Comparison of ENCODE assay signal across 14 mouse cellular contexts in the genomic region with DNA sequence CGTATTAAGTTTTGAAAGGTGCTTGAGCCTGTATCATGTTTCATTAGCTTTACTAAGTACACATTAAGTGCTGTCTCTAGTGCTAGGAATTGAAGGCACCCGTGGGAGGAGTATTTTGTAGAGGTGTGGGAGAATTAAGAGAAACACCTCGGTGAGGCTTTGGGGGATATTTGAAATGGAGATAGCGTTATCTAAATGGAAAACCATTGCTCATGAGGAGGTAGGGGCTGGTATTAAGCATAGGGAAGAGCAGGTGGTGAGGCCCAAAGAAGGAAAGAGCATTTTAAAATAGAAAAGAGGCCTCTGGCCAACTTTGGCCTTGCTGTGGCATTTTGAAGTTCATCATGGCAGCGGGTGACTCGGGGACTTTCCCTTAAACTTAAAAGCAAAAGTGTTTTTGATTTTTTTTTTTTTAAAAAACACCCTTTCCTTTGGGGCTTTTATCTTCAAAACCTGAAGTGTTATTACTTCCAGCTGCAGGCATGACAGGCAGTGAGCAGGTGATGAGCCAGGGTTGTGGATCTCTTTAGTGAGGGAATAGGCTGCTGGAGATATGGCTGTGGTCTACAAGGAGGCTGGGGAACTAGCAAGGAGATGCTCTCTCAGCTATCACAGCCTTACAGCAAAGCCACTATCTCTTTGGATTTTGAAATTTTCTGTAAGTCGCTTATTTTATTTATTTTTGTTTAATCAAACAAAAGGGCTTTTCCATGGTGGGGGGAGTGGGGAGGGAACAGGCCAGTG. TPM values are rescaled to one million over a fixed set of nuclear protein-coding genes. Genes with fewer than 3 reads are reported as not detected.
A peak's percentile ranks its signal among the peaks of the same experiment; 100 is the strongest.
DNase-seq lines count a peak whose midpoint lies in the region; ATAC-seq and TF ChIP-seq lines count a peak whose summit lies in the region.
"Had no signal": no experiment of that assay in that cellular context is flagged by ENCODE, and none has a peak within 500 bp of the region (broad histone marks: within the 10 kb centered on the region; RNA-seq: fewer than 3 reads in every experiment).

No protein-coding gene starts in this region.

- no peak overlapping the region for H3K4me3 ChIP-seq in heart, embryonic 16.5 days (ENCODE audit: low read length)
- H3K4me3 ChIP-seq in brown adipose tissue, adult 24 weeks (ENCODE audit: insufficient read depth, low read depth, low read length), result no peak overlapping the region
- H3K4me3 ChIP-seq in liver, embryonic 16.5 days (ENCODE audit: low read depth, low read length), result no peak overlapping the region
- H3K4me3 ChIP-seq in hindbrain, postnatal 0 days (ENCODE audit: low read length), result no peak overlapping the region
- H3K4me3 ChIP-seq: hindbrain, embryonic 12.5 days; midbrain, embryonic 10.5 days had no signal

- no peak for TF ChIP-seq CTCF in hindbrain, postnatal 0 days (IDR thresholded peaks at IDR 0.05; ENCODE audit: low read depth)

- intact Hi-C loops in heart, postnatal 36 days (cut with DNase I), result no loop called here

- H3K36me3 ChIP-seq in heart, embryonic 16.5 days (ENCODE audit: control insufficient read depth, insufficient read depth), result peaks cover 18% of the 10 kb centered on the region
- H3K36me3 ChIP-seq in liver, embryonic 16.5 days (ENCODE audit: control insufficient read depth, insufficient read depth), result peaks cover 16% of the 10 kb centered on the region
- peaks cover 13% of the 10 kb centered on the region; the same call in 1 of the 2 replicates for H3K36me3 ChIP-seq in hindbrain, postnatal 0 days (ENCODE audit: insufficient read depth, low read length)

- 49% methylated on average over 7 of the region's 7 CpGs for WGBS in heart, embryonic 16.5 days
- 43% methylated on average over 7 of the region's 7 CpGs for WGBS in liver, embryonic 16.5 days (ENCODE audit: insufficient replicate concordance)
- 83% methylated on average over 7 of the region's 7 CpGs for WGBS in hindbrain, postnatal 0 days

- H3K9ac ChIP-seq in heart, embryonic 16.5 days (ENCODE audit: low read length), result no peak overlapping the region
- peak overlapping the region; percentile 38 for H3K9ac ChIP-seq in liver, embryonic 16.5 days (ENCODE audit: low read depth, low read length)
- no peak overlapping the region for H3K9ac ChIP-seq in hindbrain, postnatal 0 days (replicated peaks; ENCODE audit: low read length)
- H3K9ac ChIP-seq: hindbrain, embryonic 12.5 days; lung, embryonic 14.5 days had no signal

- ATAC-seq in heart, embryonic 16.5 days (replicated peaks; ENCODE audit: extremely low read depth, insufficient read depth, low FRiP score), result no peak
- ATAC-seq in CD4-positive, CD25-positive, alpha-beta regulatory T cell, adult 4 months, result peak; percentile 84
- peak; percentile 16; the same call in 1 of the 2 replicates for ATAC-seq in liver, embryonic 16.5 days (ENCODE audit: low read depth)
- ATAC-seq in hindbrain, postnatal 0 days, result no peak
- ATAC-seq: intestine, postnatal 0 days had no signal

- H3K9me3 ChIP-seq in heart, embryonic 16.5 days (replicated peaks; ENCODE audit: control insufficient read depth, low read length), result no peaks in the 10 kb centered on the region; the same call in 1 of the 2 replicates
- H3K9me3 ChIP-seq in liver, embryonic 16.5 days (replicated peaks; ENCODE audit: control insufficient read depth, low read length), result no peaks in the 10 kb centered on the region
- no peaks in the 10 kb centered on the region for H3K9me3 ChIP-seq in hindbrain, postnatal 0 days (ENCODE audit: low read length)
- H3K9me3 ChIP-seq: hindbrain, embryonic 12.5 days; midbrain, embryonic 10.5 days had no signal

- H3K27ac ChIP-seq in heart, embryonic 16.5 days (ENCODE audit: low read length), result peak overlapping the region; percentile 21; the same call in 1 of the 2 replicates
- peak overlapping the region; percentile 41 for H3K27ac ChIP-seq in brown adipose tissue, adult 24 weeks (replicated peaks; ENCODE audit: low read depth, low read length)
- peak overlapping the region; percentile 78 for H3K27ac ChIP-seq in liver, embryonic 16.5 days (ENCODE audit: low read length)
- H3K27ac ChIP-seq in hindbrain, postnatal 0 days, result no peak overlapping the region
- H3K27ac ChIP-seq: hindbrain, embryonic 12.5 days; midbrain, embryonic 10.5 days had no signal

- no peaks in the 10 kb centered on the region for H3K27me3 ChIP-seq in heart, embryonic 16.5 days (ENCODE audit: control insufficient read depth, insufficient read depth, low read length)
- H3K27me3 ChIP-seq in liver, embryonic 16.5 days (ENCODE audit: control insufficient read depth, insufficient read depth, low read depth, low read length), result no peaks in the 10 kb centered on the region
- H3K27me3 ChIP-seq in hindbrain, postnatal 0 days (ENCODE audit: insufficient read depth, low read length), result no peaks in the 10 kb centered on the region
- H3K27me3 ChIP-seq: hindbrain, embryonic 12.5 days had no signal

- no peak overlapping the region for H3K4me2 ChIP-seq in heart, embryonic 16.5 days (ENCODE audit: low read depth, low read length)
- H3K4me2 ChIP-seq in liver, embryonic 16.5 days (ENCODE audit: low read depth, low read length), result peak overlapping the region; percentile 31
- no peak overlapping the region for H3K4me2 ChIP-seq in hindbrain, postnatal 0 days (ENCODE audit: low read depth, low read length)
- H3K4me2 ChIP-seq: hindbrain, embryonic 12.5 days; lung, embryonic 14.5 days had no signal

- DNase-seq in heart, postnatal 36 days, result no peak
- no peak for DNase-seq in hindbrain, postnatal 0 days (ENCODE audit: low spot score)
- no peak for DNase-seq in yolk sac, embryonic 10.5 days (ENCODE audit: low spot score)
- DNase-seq: cerebellum, postnatal 36 days; left cerebral cortex, postnatal 4 days; lung, embryonic 14.5 days; thymus, postnatal 14 days had no signal

- peaks cover 15% of the 10 kb centered on the region for H3K4me1 ChIP-seq in heart, embryonic 16.5 days (ENCODE audit: control insufficient read depth, insufficient read depth, low read length)
- H3K4me1 ChIP-seq in brown adipose tissue, adult 24 weeks (ENCODE audit: control insufficient read depth, insufficient read depth, insufficient read length, low read length), result peaks cover 21% of the 10 kb centered on the region
- H3K4me1 ChIP-seq in liver, embryonic 16.5 days (ENCODE audit: control insufficient read depth, low read depth, low read length), result peaks cover 39% of the 10 kb centered on the region
- H3K4me1 ChIP-seq in hindbrain, postnatal 0 days (ENCODE audit: insufficient read depth, low read length), result no peaks in the 10 kb centered on the region

RNA-seq across cellular contexts. Expression of a gene that starts 9.1 kb away (rescaled TPM):
- polyA plus RNA-seq in heart, embryonic 16.5 days (2015; fragmentation: Nextera tagmentation; extraction: Ambion mirVana), result 59.3 and 63.2 TPM in 2 replicates
- 10 to 100 TPM; 54.6 to 63.8 TPM for total RNA-seq in heart, postnatal 36 days (2021)
- 1 to 10 TPM; 3.7 to 4.2 TPM for polyA plus RNA-seq in CD4-positive, CD25-positive, alpha-beta regulatory T cell, adult 4 months (2017; shearing (Covaris generic))
- 10.1 and 15.5 TPM in 2 replicates for polyA plus RNA-seq in brown adipose tissue, adult 24 weeks (2012; ENCODE audit: insufficient read depth, insufficient read length, missing spikeins)
- polyA plus RNA-seq in liver, embryonic 16.5 days (2015; fragmentation: Nextera tagmentation; extraction: Ambion mirVana), result 42.6 and 44.4 TPM in 2 replicates
- 54.0 and 64.4 TPM in 2 replicates for total RNA-seq in hindbrain, postnatal 0 days (2014; rRNA removed)
- 88.1 and 89.7 TPM in 2 replicates for polyA plus RNA-seq in hindbrain, postnatal 0 days (2015; fragmentation: Nextera tagmentation; extraction: Ambion mirVana)

Comparison
In these comparisons a context has a peak if more than half of its experiments do, and no peak if none do; other contexts are left out.
1. ATAC-seq: peak in CD4-positive, CD25-positive, alpha-beta regulatory T cell, adult 4 months (single experiment) and liver, embryonic 16.5 days (single experiment); none in heart, embryonic 16.5 days (single experiment) and hindbrain, postnatal 0 days (single experiment).